Mouse (Mus musculus): Measurements from ENCODE around the gene Sh3d19. TPM values are rescaled to one million over a fixed set of nuclear protein-coding genes. Genes with fewer than 3 reads are reported as not detected.
A peak's percentile ranks its signal among the peaks of the same experiment; 100 is the strongest.
"Not testable (repeated sequence)": the region's sequence is repeated elsewhere in the genome, so short reads cannot be mapped to it uniquely, and the experiment has no call there.

The Sh3d19 gene
- polyA plus RNA-seq, 1 experiment, result 24.2 TPM

GRCm38 (mm10) chr3:86075593-86075992, 104.7 kb downstream of the Sh3d19 start:
- 96% methylated on average over 5 of the region's 5 CpGs for WGBS
- no peak for DNase-seq (ENCODE audit: low read depth, low spot score)

DNA sequence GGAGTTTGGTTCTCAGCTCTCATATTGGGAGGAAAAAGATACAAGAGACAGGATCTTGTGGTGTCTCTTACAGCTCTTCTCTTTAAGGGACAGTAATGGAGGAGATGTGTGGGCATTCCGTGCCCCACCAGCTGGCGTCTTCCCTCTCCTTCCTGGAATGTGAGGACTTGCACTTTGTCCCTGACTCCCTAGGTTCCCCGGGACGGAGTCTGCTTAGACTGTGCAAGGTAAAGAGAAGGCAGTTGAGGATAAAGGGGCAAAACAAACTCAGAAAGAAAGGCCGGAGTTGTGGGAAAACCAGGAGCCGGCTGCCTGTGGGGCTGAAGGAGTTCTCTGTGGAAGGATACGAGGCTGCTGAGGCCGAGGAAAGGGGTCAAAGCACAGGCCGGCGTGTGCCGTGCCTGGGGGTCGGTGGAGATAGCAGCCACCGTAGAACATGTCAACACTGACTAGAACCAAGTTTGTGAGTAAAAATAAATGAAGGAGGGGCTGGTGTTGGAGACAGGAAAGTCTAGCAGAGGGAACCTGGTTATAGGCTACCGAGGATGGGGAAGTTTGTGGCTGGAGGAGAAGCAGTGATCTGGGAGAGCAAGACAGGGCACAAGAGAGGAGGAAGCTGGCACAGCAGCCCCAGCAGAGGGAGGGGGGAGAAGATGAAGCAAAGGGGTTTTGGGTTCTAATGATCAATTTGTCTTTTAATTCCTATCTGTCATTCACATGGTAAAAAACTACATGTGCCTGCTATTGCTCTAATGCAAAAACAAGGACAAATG, 105.8 kb downstream of the Sh3d19 start:
- 72% methylated on average over 14 of the region's 14 CpGs for WGBS
- no peak for DNase-seq (ENCODE audit: low read depth, low spot score)

DNA sequence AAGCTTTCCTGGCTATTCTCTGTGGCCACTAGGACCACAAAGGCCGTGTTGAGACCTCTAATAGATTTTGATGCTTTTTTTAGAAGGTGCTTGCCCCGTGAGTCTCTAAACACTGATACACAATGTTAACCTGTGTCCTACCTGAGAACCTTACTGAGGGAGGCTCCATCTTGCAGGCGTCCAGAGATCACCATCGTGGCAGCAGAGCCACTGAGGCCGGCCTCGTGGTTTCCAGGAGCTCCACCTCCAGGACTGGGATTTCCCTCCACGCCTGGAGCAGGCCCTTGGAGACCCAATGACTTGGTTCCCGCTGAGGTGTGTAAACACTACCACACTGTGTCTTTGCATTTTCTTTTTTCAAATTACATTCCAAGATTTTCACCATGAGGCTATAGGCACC, 112.1 kb downstream of the Sh3d19 start:
- DNase-seq (ENCODE audit: low read depth, low spot score), result no peak
- WGBS, result 90% methylated on average over 8 of the region's 8 CpGs

DNA sequence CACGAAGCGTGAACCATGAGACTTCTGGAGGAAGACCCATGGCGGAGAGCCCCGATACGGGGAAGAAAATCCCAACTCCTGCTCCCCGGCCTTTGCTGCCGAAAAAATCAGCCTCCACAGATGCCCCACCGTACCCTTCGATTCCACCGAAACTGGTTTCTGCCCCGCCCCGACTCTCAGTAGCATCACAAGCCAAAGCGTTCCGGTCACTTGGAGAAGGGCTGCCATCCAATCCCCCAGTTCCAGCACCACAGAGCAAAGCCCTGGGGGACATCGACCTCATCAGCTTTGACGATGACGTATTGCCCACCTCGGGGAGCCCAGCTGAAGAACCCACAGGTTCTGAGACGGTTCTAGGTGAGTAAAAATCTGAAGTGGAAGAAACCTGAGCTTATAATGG, 114.1 kb downstream of the Sh3d19 start:
- no peak for DNase-seq (ENCODE audit: low read depth, low spot score)
- 91% methylated on average over 19 of the region's 19 CpGs for WGBS

DNA sequence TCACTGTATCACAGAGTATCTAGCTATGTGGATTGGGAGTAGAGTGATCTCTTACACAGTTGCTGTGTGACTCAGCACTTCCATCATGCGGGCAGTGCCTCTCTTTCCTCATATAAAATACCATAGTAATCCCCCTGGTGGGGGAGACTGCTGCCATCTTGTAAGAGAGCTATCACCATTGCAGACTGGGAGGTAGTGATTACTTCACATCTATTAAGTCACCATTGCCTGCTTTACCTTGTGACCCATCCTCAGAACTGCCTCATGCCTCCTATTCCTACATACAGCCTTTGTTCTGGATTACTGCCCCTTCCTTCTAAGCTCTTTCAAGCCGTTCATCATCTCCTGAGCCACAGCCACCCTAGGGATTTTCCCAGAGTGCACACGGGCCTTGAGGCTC, 117.0 kb downstream of the Sh3d19 start:
- WGBS, result 85% methylated on average over 3 of the region's 3 CpGs
- DNase-seq (ENCODE audit: low read depth, low spot score), result no peak

- DNase-seq (ENCODE audit: low read depth, low spot score), result no peak
- 78% methylated on average over 6 of the region's 6 CpGs for WGBS
Observed at GRCm38 (mm10) chr3:86093213-86093845, 122.4 kb downstream of the Sh3d19 start.

- 93% methylated on average over 5 of the region's 5 CpGs for WGBS
Observed at GRCm38 (mm10) chr3:86093907-86094306, 123.0 kb downstream of the Sh3d19 start.

DNA sequence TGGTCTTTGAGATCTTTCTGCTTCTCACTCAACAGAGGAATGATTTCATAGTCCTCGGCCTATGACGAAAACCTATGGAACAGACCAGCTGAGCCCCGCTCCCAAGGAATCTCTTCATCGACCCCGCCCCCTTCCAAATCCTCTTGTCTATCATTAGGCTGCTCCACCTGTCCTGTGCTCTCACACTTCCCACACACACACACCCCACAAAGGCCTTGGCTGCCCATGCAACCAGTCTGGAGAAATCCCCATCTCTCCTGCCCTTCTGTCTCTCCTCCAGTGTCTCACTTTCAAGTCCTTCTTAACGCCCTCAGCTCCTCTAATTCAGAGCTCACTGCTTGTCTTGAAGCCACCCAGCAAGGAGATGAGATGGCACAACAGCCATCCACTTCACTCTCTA, 131.0 kb downstream of the Sh3d19 start:
- 95% methylated on average over 6 of the region's 6 CpGs for WGBS
- no peak for DNase-seq (ENCODE audit: low read depth, low spot score)

More at GRCm38 (mm10) chr3:86093907-86094306, 123.0 kb downstream of the Sh3d19 start:
- DNase-seq (ENCODE audit: low read depth, low spot score), result no peak

DNA sequence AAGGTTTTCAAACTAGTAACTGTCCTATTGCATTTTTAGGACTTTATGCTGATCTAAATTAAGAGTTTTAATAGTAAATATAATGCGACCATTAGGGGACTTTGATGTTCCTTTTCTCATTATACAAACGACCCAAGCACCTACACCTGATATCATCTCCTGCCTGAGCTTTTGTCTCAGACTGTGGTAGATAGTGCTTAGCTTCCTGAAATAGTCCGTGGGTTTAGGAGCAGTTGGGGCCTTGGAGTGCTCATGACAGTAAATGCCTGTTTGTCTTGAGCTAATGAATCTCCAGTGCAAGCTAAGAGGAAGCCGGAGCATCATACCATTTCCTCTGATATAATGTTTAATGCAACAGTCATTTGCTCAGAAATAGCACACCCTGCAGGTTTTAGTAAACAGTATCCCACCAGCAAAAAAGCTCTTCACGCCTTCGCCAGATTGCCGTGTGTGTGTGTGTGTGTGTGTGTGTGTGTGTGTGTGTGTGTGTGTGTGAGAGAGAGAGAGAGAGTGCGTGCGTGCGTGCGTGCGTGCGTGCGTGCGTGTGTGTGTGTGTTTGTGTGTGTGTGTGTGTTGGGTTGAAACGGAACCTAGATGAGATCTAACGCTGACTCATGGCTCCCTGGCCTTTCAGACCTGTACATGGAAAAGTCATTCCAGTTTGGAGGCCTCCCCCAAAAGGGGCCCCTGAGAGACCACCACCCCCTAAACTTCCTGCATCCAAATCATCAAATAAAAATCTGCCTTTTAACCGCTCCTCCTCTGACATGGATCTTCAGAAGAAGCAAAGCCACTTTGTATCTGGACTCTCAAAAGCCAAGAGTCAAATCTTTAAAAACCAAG, 132.8 kb downstream of the Sh3d19 start:
- 72% methylated on average over 18 of the region's 18 CpGs for WGBS
- no peak for DNase-seq (ENCODE audit: low read depth, low spot score)

DNA sequence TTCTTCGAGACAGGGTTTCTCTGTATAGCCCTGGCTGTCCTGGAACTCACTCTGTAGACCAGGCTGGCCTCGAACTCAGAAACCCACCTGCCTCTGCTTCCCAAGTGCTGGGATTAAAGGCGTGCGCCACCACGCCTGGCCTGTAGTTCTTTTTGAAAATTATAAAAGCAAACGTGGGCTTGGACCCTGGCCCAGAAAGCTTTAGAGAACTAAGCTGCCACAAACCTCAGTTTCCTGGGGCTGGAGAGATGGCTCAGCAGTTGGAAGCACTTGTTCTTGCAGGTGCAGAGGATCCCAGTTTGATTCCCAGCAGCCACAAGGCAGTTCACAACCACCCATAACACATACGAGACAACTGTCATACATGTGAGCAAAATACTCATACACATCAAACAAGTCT, 133.5 kb downstream of the Sh3d19 start:
- 78% methylated on average over 7 of the region's 7 CpGs for WGBS
- not testable (repeated sequence) for DNase-seq (ENCODE audit: low read depth, low spot score)

DNA sequence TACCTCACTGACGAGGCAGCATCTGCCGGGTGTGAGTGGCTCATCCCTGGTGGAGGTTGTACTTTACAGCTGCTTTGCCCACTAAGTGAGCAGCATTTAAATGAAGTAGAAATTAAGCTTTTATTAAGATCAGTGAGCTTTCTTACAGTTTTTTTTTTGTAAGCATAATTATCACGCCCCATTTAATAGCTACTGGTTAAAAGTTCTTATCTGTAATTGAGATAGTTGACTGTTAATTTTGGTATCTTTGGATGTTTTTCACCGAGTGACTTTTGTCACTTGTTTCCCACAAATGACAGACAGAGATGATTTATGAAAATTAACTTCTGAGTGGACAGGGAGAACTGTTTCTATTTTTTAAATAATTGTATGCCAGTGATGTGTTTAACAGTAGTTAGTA, 134.0 kb downstream of the Sh3d19 start:
- 84% methylated on average over 4 of the region's 4 CpGs for WGBS
- no peak for DNase-seq (ENCODE audit: low read depth, low spot score)

DNA sequence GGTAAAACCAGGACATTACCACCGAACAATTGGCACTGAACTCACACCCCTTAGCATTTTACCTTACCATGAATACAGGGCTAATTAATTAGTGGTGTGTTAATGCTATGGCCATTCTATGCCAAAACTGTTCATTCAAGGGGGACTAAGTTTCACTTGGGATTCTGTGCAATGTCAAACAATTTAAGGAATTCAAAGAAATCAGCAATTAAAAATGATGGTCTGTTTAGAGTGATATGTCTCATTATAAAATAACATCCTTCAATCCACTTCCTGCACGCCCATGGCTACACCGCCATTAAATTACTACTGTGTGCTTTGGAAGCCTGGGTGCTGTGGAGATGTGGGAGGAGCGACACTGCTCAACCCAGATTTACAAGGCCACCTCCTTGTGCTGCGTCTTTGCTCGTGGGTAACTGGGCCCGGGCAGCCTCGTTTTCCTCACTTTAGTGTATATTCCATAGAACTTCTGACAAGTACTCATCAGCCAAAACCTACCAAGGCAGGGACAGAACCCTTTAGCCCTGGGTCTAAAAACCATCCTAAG, 135.2 kb downstream of the Sh3d19 start:
- 74% methylated on average over 8 of the region's 8 CpGs for WGBS
- DNase-seq (ENCODE audit: low read depth, low spot score), result no peak

- whole genome bisulfite sequencing, result 46% methylated on average over 8 of the region's 8 CpGs
- peak; percentile 63 for DNase-seq (ENCODE audit: low read depth, low spot score)
Observed at GRCm38 (mm10) chr3:86107637-86108539, 137.0 kb downstream of the Sh3d19 start.

GRCm38 (mm10) chr3:86108576-86108975, 137.7 kb downstream of the Sh3d19 start:
- WGBS, result 41% methylated on average over 4 of the region's 4 CpGs
- DNase-seq (ENCODE audit: low read depth, low spot score), result no peak

DNA sequence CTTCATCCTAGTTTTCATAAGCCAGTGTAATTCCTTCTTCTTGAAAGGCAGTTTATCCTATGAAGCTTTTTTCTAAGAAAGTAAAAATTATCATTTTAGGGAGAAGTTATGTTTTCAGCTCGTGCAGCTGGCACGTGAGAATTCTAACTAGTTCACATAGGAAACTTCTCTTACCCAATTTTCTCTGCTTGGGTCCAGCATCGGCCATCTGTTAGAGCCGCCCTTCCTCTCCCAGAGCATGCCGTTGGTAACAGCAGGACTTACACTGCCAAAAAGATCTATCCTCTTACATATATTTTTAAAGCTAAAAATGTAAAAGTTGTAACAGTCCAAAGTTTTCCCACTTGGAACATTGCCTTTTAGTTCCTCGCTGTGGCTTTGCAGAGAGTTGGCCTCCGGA, 138.2 kb downstream of the Sh3d19 start:
- DNase-seq (ENCODE audit: low read depth, low spot score), result no peak
- 87% methylated on average over 7 of the region's 7 CpGs for WGBS

GRCm38 (mm10) chr3:86110077-86110476, 139.2 kb downstream of the Sh3d19 start:
- DNase-seq (ENCODE audit: low read depth, low spot score), result no peak
- 22% methylated on average over 10 of the region's 10 CpGs for WGBS

DNA sequence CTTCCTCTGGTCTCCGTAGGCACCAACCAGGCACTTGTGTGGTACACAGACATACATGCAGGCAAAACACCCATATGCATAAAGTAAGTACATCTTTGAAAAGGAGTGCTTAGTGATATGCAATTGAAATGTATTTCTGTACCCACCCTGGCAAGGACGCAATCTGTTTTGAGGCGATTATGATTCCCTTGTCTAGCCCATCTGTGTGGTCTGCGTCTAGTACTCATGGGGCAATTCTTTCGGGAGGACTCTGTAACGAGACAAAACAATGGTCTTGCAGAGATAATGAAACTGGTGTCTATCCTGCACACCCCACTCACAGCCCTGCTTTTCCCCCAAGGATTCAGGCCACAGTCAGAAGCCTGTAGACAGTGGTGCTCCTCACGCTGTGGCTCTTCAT, 141.9 kb downstream of the Sh3d19 start:
- DNase-seq (ENCODE audit: low read depth, low spot score), result no peak
- WGBS, result 90% methylated on average over 7 of the region's 7 CpGs

- no peak for DNase-seq (ENCODE audit: low read depth, low spot score)
- WGBS, result 64% methylated on average over 12 of the region's 12 CpGs
Observed at GRCm38 (mm10) chr3:86114659-86115338, 143.9 kb downstream of the Sh3d19 start.

- no peak for DNase-seq (ENCODE audit: low read depth, low spot score)
- WGBS, result 92% methylated on average over 4 of the region's 4 CpGs
Observed at GRCm38 (mm10) chr3:86116951-86117350, 146.0 kb downstream of the Sh3d19 start.

Measured in large intestine, adult 2 months (tissue).